Mouse (Mus musculus) fat pad, adult 2 months (tissue): ENCODE results near the gene Gdi1.
A peak's percentile ranks its signal among the peaks of the same experiment; 100 is the strongest.

Experiments
- DNase-seq: peaks from one replicate; pipeline ENCODE4 v3.0.0-alpha.2; 2011; ENCODE audit warnings: low read depth, low spot score; ENCODE audit errors: extremely low read depth

Gdi1 gene

DNA sequence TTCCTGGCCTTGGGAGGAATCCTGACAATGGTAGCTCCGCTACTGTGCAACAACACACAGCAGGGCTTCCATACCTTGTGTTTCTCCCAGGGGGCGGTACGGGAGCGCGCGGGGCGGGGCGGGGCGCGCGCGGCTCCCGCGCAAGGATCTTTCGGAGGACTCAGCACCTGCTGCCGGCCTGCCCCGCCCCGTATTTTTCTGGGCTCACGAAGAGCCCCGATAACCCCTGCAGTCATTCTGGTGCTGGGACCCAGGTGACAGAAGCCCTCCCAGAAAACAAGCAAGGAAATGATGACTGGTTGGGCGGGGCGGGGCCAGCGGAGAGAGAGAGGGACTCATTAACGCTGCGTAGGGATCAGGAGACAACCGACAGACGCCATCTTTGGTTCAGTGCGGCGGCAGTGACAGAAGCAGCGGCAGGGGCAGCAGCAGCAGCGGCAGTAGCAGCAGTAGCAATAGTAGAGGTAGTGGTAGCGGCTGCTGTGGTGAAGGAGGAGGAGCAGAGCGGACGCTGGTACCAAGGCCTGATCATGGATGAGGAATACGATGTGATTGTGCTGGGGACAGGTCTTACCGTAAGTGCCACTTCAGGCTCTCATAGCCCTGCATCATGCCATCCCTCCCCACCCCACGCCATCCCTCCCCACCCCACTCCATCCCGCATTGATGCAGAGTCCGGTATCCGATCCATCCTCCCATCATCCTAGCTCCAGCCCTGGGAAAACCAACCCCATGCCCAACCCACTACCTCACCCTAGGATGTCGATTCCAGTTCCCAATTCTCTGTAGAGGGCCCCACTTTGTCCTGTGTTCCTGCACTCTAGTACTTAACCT, at the start of gene Gdi1:
Gene Gdi1, plus strand, starts transcription at position 132 of the 834 bp plus-strand sequence.
- no peak for DNase-seq

DNA sequence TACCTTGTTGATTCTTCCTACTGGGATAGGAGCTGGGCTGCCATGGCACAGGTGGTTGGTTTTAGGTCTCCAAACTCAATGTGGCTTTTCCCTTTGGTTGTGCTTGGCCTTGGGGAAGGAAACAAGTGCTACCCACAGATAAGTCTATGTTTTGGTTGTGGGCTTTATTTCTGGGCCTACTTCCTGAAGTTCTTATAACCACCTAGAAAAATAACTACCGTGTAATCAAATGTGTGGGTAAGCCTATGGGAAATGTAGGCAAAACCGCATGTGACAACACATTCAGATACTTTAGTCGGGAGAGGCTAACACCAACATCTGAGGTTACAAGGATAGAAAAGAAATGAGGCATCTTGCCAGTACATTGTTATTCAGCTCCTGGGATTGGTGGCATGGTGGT, 47.1 kb upstream of the Gdi1 start:
- no peak for DNase-seq

DNA sequence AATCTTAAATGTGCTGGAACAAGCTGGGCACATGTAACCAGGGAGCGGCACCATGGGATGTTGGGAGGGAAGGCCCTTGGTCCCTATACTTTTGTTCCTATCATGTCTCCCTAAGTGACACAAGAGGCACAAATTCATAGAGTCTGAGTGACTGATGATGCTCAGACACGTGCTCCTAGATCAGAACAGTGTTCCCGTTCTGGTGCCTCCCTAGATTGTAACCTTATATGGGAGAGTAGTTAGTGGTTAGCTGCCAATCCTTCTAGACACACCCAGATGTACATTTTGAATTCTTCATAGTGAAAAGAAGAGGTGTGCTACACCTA, 35.1 kb upstream of the Gdi1 start:
- no peak for DNase-seq

DNA sequence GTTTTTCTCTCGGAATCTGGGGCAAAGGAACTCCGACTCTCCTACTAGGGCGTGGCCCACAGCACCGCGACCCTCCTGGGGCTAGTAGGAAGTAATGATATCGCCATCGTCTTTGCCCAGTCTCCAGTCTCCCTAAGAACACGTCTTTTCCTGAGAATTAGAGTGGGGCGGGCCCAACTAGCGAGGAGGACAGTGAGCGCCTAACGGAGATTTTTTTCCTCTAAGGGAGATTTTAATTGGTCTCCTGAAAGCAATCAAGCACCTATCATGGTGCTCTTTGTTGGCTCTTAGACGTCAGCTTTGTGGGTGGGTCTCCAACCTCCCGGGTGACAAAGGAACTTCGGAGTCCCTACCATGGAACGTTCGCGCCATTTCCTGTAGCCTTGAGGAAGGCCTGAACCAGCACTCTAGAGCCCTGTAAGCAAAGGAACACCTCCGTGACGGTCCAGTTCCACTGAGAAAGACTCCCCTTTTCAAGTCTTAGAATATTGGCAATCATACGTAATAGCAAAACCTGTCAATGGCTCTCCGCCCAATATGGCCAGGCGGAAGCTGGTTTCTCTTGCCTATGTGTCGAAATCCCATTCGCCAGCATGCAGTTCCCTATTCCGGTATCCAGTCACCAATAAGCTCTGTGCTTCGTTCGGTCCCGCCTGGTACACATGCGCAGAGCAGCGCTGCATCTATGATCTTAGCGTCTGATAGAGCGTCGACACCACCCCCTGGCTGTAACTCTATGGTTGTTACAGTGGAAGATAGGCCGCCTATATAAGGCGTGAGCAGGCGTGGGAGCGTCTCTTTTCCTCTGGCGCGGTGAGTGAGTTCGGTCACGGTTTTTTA, 34.5 kb upstream of the Gdi1 start, which contains the start of gene Rpl10:
Gene Rpl10, plus strand, starts transcription at position 751 of the 840 bp plus-strand sequence.
- peak; percentile 84 for DNase-seq

GRCm38 (mm10) chrX:74270902-74271551, 33.8 kb upstream of the Gdi1 start:
- no peak for DNase-seq

DNA sequence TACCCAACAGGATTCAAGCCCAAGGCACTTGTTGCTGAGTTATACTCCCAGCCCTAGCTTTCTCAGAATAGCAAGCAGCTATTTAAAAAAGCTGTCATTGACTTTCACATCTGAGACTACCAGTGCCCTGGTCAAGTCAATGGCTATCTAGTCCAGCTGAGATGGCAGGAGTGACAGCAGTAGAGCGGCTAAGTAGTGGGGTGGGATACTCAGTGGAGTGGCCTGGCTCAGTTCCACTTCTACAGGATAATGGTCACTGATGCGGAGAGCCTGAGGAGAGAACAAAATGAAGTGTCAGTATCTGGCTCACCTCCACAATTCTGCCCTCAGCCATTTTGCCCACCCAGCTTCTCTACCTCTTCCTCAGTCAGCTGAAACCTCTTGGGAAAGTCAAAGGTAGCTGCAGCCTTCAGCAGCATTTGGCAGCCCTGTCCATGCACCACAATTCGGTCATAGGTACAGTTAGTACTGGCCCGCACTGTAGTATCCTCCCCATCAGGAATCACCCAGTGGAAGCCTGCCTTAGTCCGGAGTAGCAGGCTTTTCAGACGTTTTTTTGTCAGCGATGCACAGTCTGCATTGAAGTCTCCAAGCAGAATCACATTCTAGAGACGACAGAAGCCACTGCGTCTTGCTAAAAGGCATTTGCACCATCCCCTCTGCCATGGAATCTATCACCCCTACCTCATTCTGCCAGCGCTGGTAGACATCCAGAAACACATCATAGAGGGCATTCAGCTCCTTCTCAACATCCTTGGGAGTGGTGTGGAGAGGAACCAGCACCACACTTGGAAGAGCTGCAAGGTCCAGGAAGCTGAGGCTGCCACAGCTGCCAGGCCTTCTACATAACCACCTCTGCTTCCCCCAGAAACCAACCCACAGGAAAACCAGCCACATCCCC, 31.1 kb upstream of the Gdi1 start:
- no peak for DNase-seq

DNA sequence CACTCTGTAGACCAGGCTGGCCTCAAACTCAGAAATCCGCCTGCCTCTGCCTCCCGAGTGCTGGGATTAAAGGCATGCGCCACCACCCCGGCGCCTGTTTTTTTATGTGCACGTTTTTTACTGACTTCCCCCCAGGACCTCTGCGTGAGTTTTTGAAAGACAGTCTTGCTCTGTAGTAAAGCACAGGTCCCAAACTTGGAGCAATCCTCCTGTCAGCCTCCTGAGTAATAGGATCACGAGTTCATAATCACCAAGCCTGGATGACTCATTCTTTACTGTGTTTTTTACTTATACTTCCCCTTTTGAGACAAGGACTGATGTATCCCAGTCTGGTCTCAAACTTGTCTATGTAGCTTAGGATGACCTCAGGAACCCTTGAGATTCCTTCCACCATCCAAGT, 26.9 kb upstream of the Gdi1 start:
- DNase-seq = no peak

DNA sequence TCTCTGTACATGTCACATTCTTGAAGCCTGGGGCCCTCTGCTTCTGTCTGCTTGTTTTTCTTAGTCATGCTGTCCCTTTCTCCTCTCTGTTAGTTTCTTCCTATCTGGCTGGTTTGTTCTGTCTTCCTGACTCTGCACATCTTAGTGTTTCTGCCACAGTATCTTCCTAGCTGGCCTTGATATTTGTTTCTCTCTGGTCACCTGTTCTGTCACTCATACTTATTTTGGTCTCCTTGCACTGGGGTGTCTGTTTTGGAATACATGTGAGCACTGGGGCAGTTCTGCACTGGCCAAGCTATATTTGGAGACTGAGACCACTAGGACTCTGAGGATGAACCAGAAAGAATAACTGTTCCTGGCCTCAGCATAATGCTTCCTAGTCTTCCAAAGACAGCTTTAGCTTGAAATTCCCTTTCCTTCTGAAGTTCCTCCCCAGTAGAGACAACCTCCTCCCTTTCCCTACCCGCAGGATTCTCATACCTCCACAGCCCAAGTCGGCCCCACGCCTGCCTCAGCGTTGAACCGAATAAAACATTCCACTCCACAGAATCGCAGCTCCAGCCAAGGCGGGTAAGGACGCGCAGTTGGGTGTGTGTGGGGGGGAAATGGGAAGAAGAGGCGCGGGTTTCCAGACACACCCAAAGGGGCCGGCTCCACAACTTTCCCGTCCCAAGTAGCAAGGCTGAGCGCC, 23.6 kb upstream of the Gdi1 start:
- no peak for DNase-seq

DNA sequence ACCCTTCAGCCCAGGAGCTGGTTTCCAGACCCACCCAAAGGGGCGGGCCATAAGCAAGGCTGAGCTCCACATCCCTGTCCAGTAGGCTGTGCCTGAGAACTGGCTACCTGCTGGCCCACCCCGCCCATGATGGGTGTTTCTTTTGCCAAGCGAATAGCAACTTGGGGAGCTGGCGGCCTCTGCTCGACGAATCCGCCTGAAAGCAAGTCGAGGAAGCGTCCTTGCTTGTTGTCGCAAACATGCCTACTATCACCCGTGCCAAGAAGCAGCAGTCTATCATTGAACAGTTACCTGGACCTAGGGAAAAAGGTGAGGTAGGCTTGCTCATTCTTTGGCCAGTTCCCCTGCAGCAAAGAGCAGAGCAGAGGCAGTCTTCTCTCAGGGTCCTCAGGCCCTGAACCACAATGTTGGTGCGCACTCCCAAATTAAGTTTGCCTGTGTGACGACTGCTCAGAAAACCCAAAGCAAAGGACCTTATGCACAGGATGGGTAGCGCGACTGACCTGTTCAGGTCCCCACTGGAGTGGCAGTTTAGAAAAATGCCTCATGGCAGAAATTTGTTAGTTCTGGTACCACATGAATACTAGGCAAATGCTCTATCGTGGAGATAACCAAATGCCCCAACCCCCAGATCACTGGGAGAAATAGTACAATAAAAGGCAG, 22.9 kb upstream of the Gdi1 start, which contains the start of the genes Taz and Dnase1l1:
Gene Taz, plus strand, starts transcription at position 181 of the 663 bp plus-strand sequence.
Gene Dnase1l1, minus strand, starts transcription at position 606 of the 663 bp plus-strand sequence.
- peak; percentile 40 for DNase-seq

GRCm38 (mm10) chrX:74282395-74283091, 22.3 kb upstream of the Gdi1 start:
- DNase-seq = no peak

DNA sequence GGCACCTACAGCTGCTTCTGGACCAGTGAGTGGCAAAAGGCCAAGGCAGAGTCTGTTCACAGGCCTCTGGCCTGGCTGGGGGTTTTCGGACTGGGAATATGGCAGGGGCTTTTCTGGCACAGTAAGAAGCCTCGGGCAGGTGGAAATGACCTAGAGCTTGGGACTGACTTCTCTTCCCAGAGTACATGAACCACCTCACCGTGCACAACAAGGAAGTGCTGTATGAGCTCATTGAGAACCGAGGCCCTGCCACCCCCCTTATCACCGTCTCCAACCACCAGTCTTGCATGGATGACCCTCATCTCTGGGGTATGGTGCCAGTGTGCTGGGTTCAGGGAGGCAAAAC, 21.7 kb upstream of the Gdi1 start:
- no peak for DNase-seq

- no peak for DNase-seq
Observed at GRCm38 (mm10) chrX:74293431-74293830, 11.4 kb upstream of the Gdi1 start.

- peak; percentile 45 for DNase-seq
Observed at GRCm38 (mm10) chrX:74296538-74297448, 8.0 kb upstream of the Gdi1 start, which contains the start of gene Atp6ap1. Gene Atp6ap1, plus strand, starts transcription at chrX:74297097.

DNA sequence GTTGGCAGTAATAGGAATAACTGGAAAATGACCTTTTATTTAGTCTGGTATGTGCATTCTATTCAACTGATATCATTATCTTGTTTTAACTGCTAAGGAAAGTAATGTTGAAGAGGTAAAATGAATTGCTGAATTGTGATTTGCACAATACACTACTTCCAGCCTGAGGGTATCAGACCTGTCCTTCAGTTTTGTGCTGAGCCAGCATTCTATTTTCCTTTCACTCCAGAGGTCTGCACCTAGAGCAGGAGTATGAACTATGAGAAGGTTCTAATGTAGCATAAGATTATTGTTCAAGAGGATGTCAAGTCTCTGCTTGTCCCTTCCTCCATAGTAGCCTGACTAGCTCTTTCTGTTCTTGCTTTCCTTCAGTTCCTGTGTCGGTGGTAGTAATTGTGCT, 6.5 kb upstream of the Gdi1 start:
- no peak for DNase-seq

DNA sequence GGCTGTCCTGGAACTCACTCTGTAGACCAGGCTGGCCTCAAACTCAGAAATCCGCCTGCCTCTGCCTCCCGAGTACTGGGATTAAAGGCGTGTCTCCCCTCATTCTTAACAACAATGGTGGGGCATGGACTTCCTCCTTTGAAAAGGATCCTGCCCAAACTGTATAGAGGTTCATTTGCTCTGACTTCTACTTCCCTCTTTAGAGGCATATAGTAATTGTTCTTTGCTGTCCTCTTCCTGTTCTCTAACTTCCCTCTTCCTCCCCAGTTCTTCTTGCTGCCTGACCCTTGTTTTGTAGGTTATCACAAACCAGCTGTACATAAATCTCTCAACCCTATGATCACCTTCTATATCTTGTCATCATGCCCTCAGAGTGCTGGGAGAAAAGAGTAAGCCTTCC, 5.1 kb upstream of the Gdi1 start:
- no peak for DNase-seq

- no peak for DNase-seq
Observed at GRCm38 (mm10) chrX:74312540-74313464, 8.0 kb downstream of the Gdi1 start, which contains the start of gene Fam50a. Gene Fam50a, plus strand, starts transcription at chrX:74313033.
